Mouse (Mus musculus): ENCODE data around the gene Ttll13. TPM values are rescaled to one million over a fixed set of nuclear protein-coding genes. Genes with fewer than 3 reads are reported as not detected.

The Ttll13 gene
- total and polyA plus RNA-seq, 3 experiments = 0.39 to 0.40 TPM; not detected in 1

- TF ChIP-seq BHLHE40 (IDR thresholded peaks at IDR 0.05; ENCODE audit: borderline replicate concordance, low read depth, low read length) (no peak), POLR2A (IDR thresholded peaks at IDR 0.05; ENCODE audit: control insufficient read depth in 1 of 2, insufficient read depth in 1 of 2, low read depth in 1 of 2, low read length in 2 of 2, poor library complexity in 1 of 2) (no peak), KAT2A (conservative IDR thresholded peaks at IDR 0.05; ENCODE audit: low read depth, low read length) (no peak), ZKSCAN1 (IDR thresholded peaks at IDR 0.05; ENCODE audit: low read depth, low read length) (no peak), GATA1 (IDR thresholded peaks at IDR 0.05; ENCODE audit: low read depth, low read length) (peak; percentile 65), CHD2 (IDR thresholded peaks at IDR 0.05; ENCODE audit: low read length) (no peak), JUND (IDR thresholded peaks at IDR 0.05; ENCODE audit: low read depth, low read length) (no peak), POLR2AphosphoS2 (IDR thresholded peaks at IDR 0.05; ENCODE audit: low read length) (no peak), ETS1 (IDR thresholded peaks at IDR 0.05; ENCODE audit: low read depth, low read length) (no peak; the same call in 1 of the 2 replicates), ZMIZ1 (IDR thresholded peaks at IDR 0.05; ENCODE audit: low read depth, low read length) (no peak), ZNF384 (IDR thresholded peaks at IDR 0.05; ENCODE audit: low read depth, low read length) (no peak), EP300 (IDR thresholded peaks at IDR 0.05; ENCODE audit: low read depth in 1 of 2, low read length in 2 of 2) (peak in 1 of 2 experiments; percentile 65; a peak in 3 of 4 replicates), POLR2AphosphoS5 (IDR thresholded peaks at IDR 0.05; ENCODE audit: borderline replicate concordance, low read depth, low read length) (no peak), UBTF (IDR thresholded peaks at IDR 0.05; ENCODE audit: borderline replicate concordance, insufficient read depth, low read depth, low read length) (no peak), MYB (IDR thresholded peaks at IDR 0.05; ENCODE audit: low read depth, low read length) (peak; percentile 23; the same call in 1 of the 2 replicates), RAD21 (IDR thresholded peaks at IDR 0.05; ENCODE audit: low read depth, low read length) (no peak), CHD1 (IDR thresholded peaks at IDR 0.05; ENCODE audit: low read depth, low read length) (no peak), E2F4 (IDR thresholded peaks at IDR 0.05; ENCODE audit: borderline replicate concordance, low read depth, low read length) (no peak), GABPA (IDR thresholded peaks at IDR 0.05; ENCODE audit: low read depth, low read length) (no peak), CTCF (IDR thresholded peaks at IDR 0.05 in 2 of 3, conservative IDR thresholded peaks at IDR 0.05 in 1 of 3; ENCODE audit: control insufficient read depth in 1 of 3, insufficient read depth in 1 of 3, low read depth in 2 of 3, low read length in 3 of 3, poor library complexity in 1 of 3, severe bottlenecking in 1 of 3) (no peak), MEF2A (IDR thresholded peaks at IDR 0.05; ENCODE audit: extremely low read depth, insufficient replicate concordance, low read depth, low read length, poor library complexity, severe bottlenecking) (no peak)
Observed at GRCm38 (mm10) chr7:80233799-80234198, 12.4 kb upstream of the Ttll13 start (continued).

GRCm38 (mm10) chr7:80238542-80238941 is 7.6 kb upstream of the Ttll13 start:
- Histone ChIP-seq H3K9me3 (replicated peaks; ENCODE audit: insufficient read depth, low read length) (no peaks in the 10 kb centered on the region), H3K79me2 (ENCODE audit: control insufficient read depth, insufficient read depth, low read length, poor library complexity) (peaks cover 10% of the 10 kb centered on the region), H3K27ac (ENCODE audit: control insufficient read depth, low read depth, low read length) (no peak overlapping the region), H3K9ac (ENCODE audit: control insufficient read depth, low read depth, low read length, poor library complexity, severe bottlenecking) (no peak overlapping the region), H3K4me3 (ENCODE audit: control insufficient read depth in 1 of 2, insufficient read depth in 1 of 2, low read depth in 2 of 2, low read length in 2 of 2) (no peak overlapping the region), H3K4me1 (ENCODE audit: control insufficient read depth in 1 of 2, insufficient read depth in 2 of 2, low read length in 2 of 2) (peaks cover 0 to 6% of the 10 kb centered on the region in 2 experiments; a peak in 3 of 4 replicates), H3K36me3 (ENCODE audit: control insufficient read depth in 1 of 2, insufficient read depth in 2 of 2, low read length in 2 of 2) (peaks cover 4 to 6% of the 10 kb centered on the region in 2 experiments; a peak in 3 of 4 replicates), H3K27me3 (ENCODE audit: control insufficient read depth in 1 of 2, insufficient read depth in 2 of 2, low read length in 2 of 2) (no peaks in the 10 kb centered on the region)
- DNase-seq (ENCODE audit: low read depth, low spot score) = no peak
- TF ChIP-seq E2F4 (IDR thresholded peaks at IDR 0.05; ENCODE audit: borderline replicate concordance, low read depth, low read length) (no peak), USF1 (IDR thresholded peaks at IDR 0.05; ENCODE audit: low read depth, low read length) (no peak)

All from MEL (cell line).